Mouse (Mus musculus): Measurements from ENCODE around the gene Kank1. TPM values are rescaled to one million over a fixed set of nuclear protein-coding genes. Genes with fewer than 3 reads are reported as not detected.

The Kank1 gene
- total and polyA plus RNA-seq, 2 experiments from 2014 or later = 6.0 to 16.6 TPM

- H3K9me3 ChIP-seq (ENCODE audit: low read length) = no peaks in the 10 kb centered on the region
- peaks cover 6% of the 10 kb centered on the region; the same call in 1 of the 2 replicates for H3K4me1 ChIP-seq (ENCODE audit: insufficient read depth, low read length)
- H3K36me3 ChIP-seq (ENCODE audit: insufficient read depth, low read length) = no peaks in the 10 kb centered on the region
- ATAC-seq (ENCODE audit: low FRiP score) (no peak), DNase-seq (ENCODE audit: low spot score) (no peak)
- H3K4me2 ChIP-seq (ENCODE audit: low read depth, low read length, poor library complexity, severe bottlenecking) = no peak overlapping the region
- no peak overlapping the region for H3K27ac ChIP-seq (ENCODE audit: low read depth, low read length)
- no peak overlapping the region for H3K9ac ChIP-seq (replicated peaks; ENCODE audit: low read length, poor library complexity, severe bottlenecking)
- 61% methylated on average over 12 of the region's 12 CpGs for WGBS
- no peak overlapping the region for H3K4me3 ChIP-seq (ENCODE audit: low read depth, low read length)
- H3K27me3 ChIP-seq (ENCODE audit: insufficient read depth, low read length) = no peaks in the 10 kb centered on the region
- TF ChIP-seq CTCF (IDR thresholded peaks at IDR 0.05) = no peak
Measured at GRCm38 (mm10) chr19:25206969-25207368, 29.8 kb upstream of the Kank1 start.

- DNase-seq (ENCODE audit: low spot score) (peak; percentile 30), ATAC-seq (ENCODE audit: low FRiP score) (no peak)
- Histone ChIP-seq H3K27me3 (ENCODE audit: insufficient read depth, low read length) (no peaks in the 10 kb centered on the region), H3K4me3 (ENCODE audit: low read depth, low read length) (peak overlapping the region; percentile 16; the same call in 1 of the 2 replicates), H3K36me3 (ENCODE audit: insufficient read depth, low read length) (no peaks in the 10 kb centered on the region), H3K27ac (ENCODE audit: low read depth, low read length) (no peak overlapping the region), H3K9me3 (ENCODE audit: low read length) (no peaks in the 10 kb centered on the region), H3K4me1 (ENCODE audit: insufficient read depth, low read length) (peaks cover 6% of the 10 kb centered on the region; the same call in 1 of the 2 replicates), H3K4me2 (ENCODE audit: low read depth, low read length, poor library complexity, severe bottlenecking) (peak overlapping the region; percentile 40), H3K9ac (replicated peaks; ENCODE audit: low read length, poor library complexity, severe bottlenecking) (no peak overlapping the region)
- no peak for TF ChIP-seq CTCF (IDR thresholded peaks at IDR 0.05)
- 4% methylated on average over 23 of the region's 23 CpGs for WGBS
Measured at GRCm38 (mm10) chr19:25207731-25208361, 28.9 kb upstream of the Kank1 start.

GRCm38 (mm10) chr19:25208596-25209110 is 28.1 kb upstream of the Kank1 start:
- no peaks in the 10 kb centered on the region for H3K27me3 ChIP-seq (ENCODE audit: insufficient read depth, low read length)
- H3K4me2 ChIP-seq (ENCODE audit: low read depth, low read length, poor library complexity, severe bottlenecking) = peak overlapping the region; percentile 40; the same call in 1 of the 2 replicates
- H3K36me3 ChIP-seq (ENCODE audit: insufficient read depth, low read length) = no peaks in the 10 kb centered on the region
- H3K27ac ChIP-seq (ENCODE audit: low read depth, low read length) = no peak overlapping the region
- H3K4me1 ChIP-seq (ENCODE audit: insufficient read depth, low read length) = peaks cover 6% of the 10 kb centered on the region; the same call in 1 of the 2 replicates
- no peak for ATAC-seq (ENCODE audit: low FRiP score)
- WGBS = 52% methylated on average over 11 of the region's 11 CpGs
- no peak for DNase-seq (ENCODE audit: low spot score)
- H3K9me3 ChIP-seq (ENCODE audit: low read length) = no peaks in the 10 kb centered on the region
- H3K4me3 ChIP-seq (ENCODE audit: low read depth, low read length) = no peak overlapping the region
- peak; percentile 16; the same call in 1 of the 2 replicates for TF ChIP-seq CTCF (IDR thresholded peaks at IDR 0.05)
- no peak overlapping the region for H3K9ac ChIP-seq (replicated peaks; ENCODE audit: low read length, poor library complexity, severe bottlenecking)

GRCm38 (mm10) chr19:25220611-25221010 is 16.2 kb upstream of the Kank1 start:
- no peak for TF ChIP-seq CTCF (IDR thresholded peaks at IDR 0.05)
- WGBS = 82% methylated on average over 2 of the region's 2 CpGs
- ATAC-seq (ENCODE audit: low FRiP score) (no peak), DNase-seq (ENCODE audit: low spot score) (no peak)
- H3K9me3 ChIP-seq (ENCODE audit: low read length) = no peaks in the 10 kb centered on the region
- H3K27ac ChIP-seq (ENCODE audit: low read depth, low read length) = no peak overlapping the region
- no peaks in the 10 kb centered on the region for H3K4me1 ChIP-seq (ENCODE audit: insufficient read depth, low read length)
- no peak overlapping the region for H3K4me2 ChIP-seq (ENCODE audit: low read depth, low read length, poor library complexity, severe bottlenecking)
- no peak overlapping the region for H3K4me3 ChIP-seq (ENCODE audit: low read depth, low read length)
- no peaks in the 10 kb centered on the region for H3K36me3 ChIP-seq (ENCODE audit: insufficient read depth, low read length)
- H3K9ac ChIP-seq (replicated peaks; ENCODE audit: low read length, poor library complexity, severe bottlenecking) = no peak overlapping the region
- H3K27me3 ChIP-seq (ENCODE audit: insufficient read depth, low read length) = no peaks in the 10 kb centered on the region; the same call in 1 of the 2 replicates

- no peak overlapping the region for H3K9ac ChIP-seq (replicated peaks; ENCODE audit: low read length, poor library complexity, severe bottlenecking)
- H3K27me3 ChIP-seq (ENCODE audit: insufficient read depth, low read length) = no peaks in the 10 kb centered on the region; the same call in 1 of the 2 replicates
- no peak overlapping the region for H3K4me3 ChIP-seq (ENCODE audit: low read depth, low read length)
- no peak for DNase-seq (ENCODE audit: low spot score)
- no peaks in the 10 kb centered on the region for H3K36me3 ChIP-seq (ENCODE audit: insufficient read depth, low read length)
- H3K4me1 ChIP-seq (ENCODE audit: insufficient read depth, low read length) = no peaks in the 10 kb centered on the region
- no peak overlapping the region for H3K27ac ChIP-seq (ENCODE audit: low read depth, low read length)
- no peak overlapping the region for H3K4me2 ChIP-seq (ENCODE audit: low read depth, low read length, poor library complexity, severe bottlenecking)
- ATAC-seq (ENCODE audit: low FRiP score) = no peak
- no peaks in the 10 kb centered on the region for H3K9me3 ChIP-seq (ENCODE audit: low read length)
- WGBS = 69% methylated on average over 9 of the region's 9 CpGs
- TF ChIP-seq CTCF (IDR thresholded peaks at IDR 0.05) = no peak
Measured at GRCm38 (mm10) chr19:25221964-25222640, 14.7 kb upstream of the Kank1 start.
